Mouse (Mus musculus): Measurements from ENCODE around the gene Furin. TPM values are rescaled to one million over a fixed set of nuclear protein-coding genes. Genes with fewer than 3 reads are reported as not detected.

Gene Furin
- polyA plus RNA-seq, 1 experiment from 2014 or later, result 13.2 TPM

GRCm38 (mm10) chr7:80444401-80445249 is 39.4 kb upstream of the Furin start:
- Histone ChIP-seq H3K27ac (peak overlapping the region; percentile 69), H3K9me3 (no peaks in the 10 kb centered on the region), H3K27me3 (no peaks in the 10 kb centered on the region), H3K36me3 (no peaks in the 10 kb centered on the region), H3K4me3 (replicated peaks) (no peak overlapping the region), H3K4me1 (replicated peaks) (peaks cover 54% of the 10 kb centered on the region), H3K9ac (replicated peaks) (no peak overlapping the region), H3K4me2 (no peak overlapping the region)
- no peak for ATAC-seq (ENCODE audit: insufficient number of reproducible peaks, insufficient read depth, low FRiP score, low TSS enrichment, low read depth)
- 49% methylated on average over 17 of the region's 17 CpGs for WGBS

GRCm38 (mm10) chr7:80443124-80443523 is 37.9 kb upstream of the Furin start:
- Histone ChIP-seq H3K9me3 (no peaks in the 10 kb centered on the region), H3K27ac (peak overlapping the region; percentile 82), H3K4me1 (replicated peaks) (peaks cover 63% of the 10 kb centered on the region), H3K27me3 (no peaks in the 10 kb centered on the region), H3K4me2 (no peak overlapping the region), H3K36me3 (no peaks in the 10 kb centered on the region), H3K4me3 (replicated peaks) (no peak overlapping the region), H3K9ac (replicated peaks) (no peak overlapping the region)
- no peak for ATAC-seq (ENCODE audit: insufficient number of reproducible peaks, insufficient read depth, low FRiP score, low TSS enrichment, low read depth)
- 69% methylated on average over 3 of the region's 3 CpGs for WGBS

- Histone ChIP-seq H3K4me1 (replicated peaks) (peaks cover 63% of the 10 kb centered on the region), H3K27me3 (no peaks in the 10 kb centered on the region), H3K9me3 (no peaks in the 10 kb centered on the region), H3K9ac (replicated peaks) (0 out of 2 replicates have a peak overlapping the region, but pooled peaks have one; percentile 18), H3K4me2 (no peak overlapping the region), H3K36me3 (no peaks in the 10 kb centered on the region), H3K27ac (peak overlapping the region; percentile 82), H3K4me3 (replicated peaks) (no peak overlapping the region)
- 34% methylated on average over 11 of the region's 11 CpGs for WGBS
- ATAC-seq (ENCODE audit: insufficient number of reproducible peaks, insufficient read depth, low FRiP score, low TSS enrichment, low read depth), result 0 out of 2 replicates have a peak, but pooled peaks have one; percentile 11
These were observed 37.0 kb upstream of the Furin start for GRCm38 (mm10) chr7:80441986-80442904.

- no peak for ATAC-seq (ENCODE audit: insufficient number of reproducible peaks, insufficient read depth, low FRiP score, low TSS enrichment, low read depth)
- H3K4me2 ChIP-seq, result no peak overlapping the region
- H3K36me3 ChIP-seq, result no peaks in the 10 kb centered on the region
- H3K9ac ChIP-seq (replicated peaks), result no peak overlapping the region
- H3K4me3 ChIP-seq (replicated peaks), result no peak overlapping the region
- peaks cover 56% of the 10 kb centered on the region for H3K4me1 ChIP-seq (replicated peaks)
- H3K27ac ChIP-seq, result no peak overlapping the region
- 51% methylated on average over 4 of the region's 4 CpGs for whole genome bisulfite sequencing
- no peaks in the 10 kb centered on the region for H3K9me3 ChIP-seq
- no peaks in the 10 kb centered on the region for H3K27me3 ChIP-seq
These were observed 35.4 kb upstream of the Furin start for GRCm38 (mm10) chr7:80440685-80441084.

GRCm38 (mm10) chr7:80439789-80440488 is 34.7 kb upstream of the Furin start:
- Histone ChIP-seq H3K27me3 (no peaks in the 10 kb centered on the region), H3K9ac (replicated peaks) (no peak overlapping the region), H3K4me3 (replicated peaks) (no peak overlapping the region), H3K36me3 (no peaks in the 10 kb centered on the region), H3K4me2 (no peak overlapping the region), H3K27ac (peak overlapping the region; percentile 23; the same call in 1 of the 2 replicates), H3K9me3 (no peaks in the 10 kb centered on the region), H3K4me1 (replicated peaks) (peaks cover 48% of the 10 kb centered on the region)
- 63% methylated on average over 10 of the region's 10 CpGs for WGBS
- ATAC-seq (ENCODE audit: insufficient number of reproducible peaks, insufficient read depth, low FRiP score, low TSS enrichment, low read depth), result no peak

- Histone ChIP-seq H3K36me3 (no peaks in the 10 kb centered on the region), H3K4me3 (replicated peaks) (no peak overlapping the region), H3K9ac (replicated peaks) (no peak overlapping the region), H3K9me3 (no peaks in the 10 kb centered on the region), H3K4me2 (peak overlapping the region; percentile 32; the same call in 1 of the 2 replicates), H3K27me3 (no peaks in the 10 kb centered on the region), H3K4me1 (replicated peaks) (peaks cover 41% of the 10 kb centered on the region), H3K27ac (peak overlapping the region; percentile 62; the same call in 1 of the 2 replicates)
- 23% methylated on average over 15 of the region's 15 CpGs for WGBS
- ATAC-seq (ENCODE audit: insufficient number of reproducible peaks, insufficient read depth, low FRiP score, low TSS enrichment, low read depth), result no peak
These were observed 34.0 kb upstream of the Furin start for GRCm38 (mm10) chr7:80439032-80439760.

- ATAC-seq (ENCODE audit: insufficient number of reproducible peaks, insufficient read depth, low FRiP score, low TSS enrichment, low read depth), result no peak
- H3K4me2 ChIP-seq, result no peak overlapping the region
- no peak overlapping the region for H3K9ac ChIP-seq (replicated peaks)
- no peak overlapping the region for H3K4me3 ChIP-seq (replicated peaks)
- no peak overlapping the region for H3K27ac ChIP-seq
- no peaks in the 10 kb centered on the region for H3K36me3 ChIP-seq
- 89% methylated on average over 7 of the region's 7 CpGs for WGBS
- no peaks in the 10 kb centered on the region; the same call in 1 of the 2 replicates for H3K27me3 ChIP-seq
- H3K4me1 ChIP-seq (replicated peaks), result peaks cover 18% of the 10 kb centered on the region
- H3K9me3 ChIP-seq, result no peaks in the 10 kb centered on the region
These were observed 31.3 kb upstream of the Furin start for GRCm38 (mm10) chr7:80436571-80436970.

GRCm38 (mm10) chr7:80435594-80435993 is 30.4 kb upstream of the Furin start:
- Histone ChIP-seq H3K9ac (replicated peaks) (no peak overlapping the region), H3K27me3 (no peaks in the 10 kb centered on the region; the same call in 1 of the 2 replicates), H3K36me3 (no peaks in the 10 kb centered on the region), H3K27ac (no peak overlapping the region), H3K4me2 (no peak overlapping the region), H3K4me3 (replicated peaks) (no peak overlapping the region), H3K4me1 (replicated peaks) (peaks cover 14% of the 10 kb centered on the region), H3K9me3 (no peaks in the 10 kb centered on the region)
- WGBS, result 83% methylated on average over 3 of the region's 3 CpGs
- no peak for ATAC-seq (ENCODE audit: insufficient number of reproducible peaks, insufficient read depth, low FRiP score, low TSS enrichment, low read depth)

GRCm38 (mm10) chr7:80429661-80430060 is 24.4 kb upstream of the Furin start:
- no peak overlapping the region for H3K9ac ChIP-seq (replicated peaks)
- H3K4me1 ChIP-seq (replicated peaks), result no peaks in the 10 kb centered on the region
- no peaks in the 10 kb centered on the region for H3K9me3 ChIP-seq
- no peak overlapping the region for H3K4me3 ChIP-seq (replicated peaks)
- H3K27me3 ChIP-seq, result no peaks in the 10 kb centered on the region; the same call in 1 of the 2 replicates
- no peak overlapping the region for H3K4me2 ChIP-seq
- no peak for ATAC-seq (ENCODE audit: insufficient number of reproducible peaks, insufficient read depth, low FRiP score, low TSS enrichment, low read depth)
- H3K27ac ChIP-seq, result no peak overlapping the region
- no peaks in the 10 kb centered on the region for H3K36me3 ChIP-seq
- 93% methylated on average over 12 of the region's 12 CpGs for WGBS

GRCm38 (mm10) chr7:80427730-80428129 is 22.5 kb upstream of the Furin start:
- peaks cover 7% of the 10 kb centered on the region; the same call in 1 of the 2 replicates for H3K4me1 ChIP-seq (replicated peaks)
- no peaks in the 10 kb centered on the region for H3K9me3 ChIP-seq
- no peak overlapping the region for H3K9ac ChIP-seq (replicated peaks)
- ATAC-seq (ENCODE audit: insufficient number of reproducible peaks, insufficient read depth, low FRiP score, low TSS enrichment, low read depth), result no peak
- H3K36me3 ChIP-seq, result no peaks in the 10 kb centered on the region
- no peak overlapping the region for H3K27ac ChIP-seq
- no peak overlapping the region for H3K4me3 ChIP-seq (replicated peaks)
- H3K27me3 ChIP-seq, result no peaks in the 10 kb centered on the region
- 75% methylated on average over 5 of the region's 5 CpGs for WGBS
- no peak overlapping the region for H3K4me2 ChIP-seq

All from limb, embryonic 12.5 days (tissue).